Mouse (Mus musculus) hindbrain, postnatal 0 days (tissue): ENCODE data around the gene Pkhd1. TPM values are rescaled to one million over a fixed set of nuclear protein-coding genes. Genes with fewer than 3 reads are reported as not detected.

Source experiments
- ATAC-seq: fragments of 200-750 bp; cut with Nextera tagmentation; 2 replicates; pipeline ENCODE4 v1.8.0; 2017; ENCODE audit warnings: mild to moderate bottlenecking, moderate TSS enrichment, moderate library complexity
- DNase-seq: peaks from one replicate; pipeline ENCODE4 v3.0.0-alpha.2; 2015; ENCODE audit warnings: low spot score
- H3K27ac ChIP-seq: fragments of 300-500 bp; sonication (generic); 2 replicates; pipeline ENCODE4 v1.5.1; 2014; ENCODE audit warnings: mild to moderate bottlenecking
- H3K27me3 ChIP-seq: fragments of 300-500 bp; sonication (generic); 2 replicates; pipeline ENCODE4 v1.6.1; 2014; ENCODE audit warnings: low read length, mixed read lengths; ENCODE audit not compliant: insufficient read depth
- H3K36me3 ChIP-seq: fragments of 300-500 bp; sonication (generic); 2 replicates; pipeline ENCODE4 v1.6.1; 2014; ENCODE audit warnings: low read length, mixed read lengths; ENCODE audit not compliant: insufficient read depth
- H3K4me1 ChIP-seq: fragments of 300-500 bp; sonication (generic); 2 replicates; pipeline ENCODE4 v1.6.1; 2014; ENCODE audit warnings: antibody characterized with exemption, low read length, mixed read lengths; ENCODE audit not compliant: insufficient read depth
- H3K4me2 ChIP-seq: fragments of 300-500 bp; sonication (generic); 2 replicates; pipeline ENCODE4 v1.6.1; 2014; ENCODE audit warnings: low read depth, mild to moderate bottlenecking, low read length, moderate library complexity, mixed read lengths
- H3K4me3 ChIP-seq: fragments of 300-500 bp; sonication (generic); 2 replicates; pipeline ENCODE4 v1.5.1; 2014; ENCODE audit warnings: low read length
- H3K9ac ChIP-seq: fragments of 300-500 bp; sonication (generic); replicated peaks from 2 replicates; pipeline ENCODE4 v1.6.1; 2014; ENCODE audit warnings: mild to moderate bottlenecking, low read length, moderate library complexity, mixed read lengths
- H3K9me3 ChIP-seq: fragments of 300-500 bp; sonication (generic); 2 replicates; pipeline ENCODE4 v1.6.1; 2016; ENCODE audit warnings: low read length, mixed read lengths
- CTCF ChIP-seq: IDR thresholded peaks from 2 replicates; pipeline ENCODE4 v1.5.1; 2016; ENCODE audit warnings: antibody characterized with exemption, control low read depth, low read depth
- WGBS: fragments of 180-500 bp; shearing (Covaris S2); extraction: QIAGEN DNeasy Blood & Tissue Kit; methylation state at CpG from one replicate; pipeline ENCODE4 v1.1.7; 2014; 5-methylcytosine and 5-hydroxymethylcytosine counted together
- polyA plus RNA-seq: library from polyadenylated mRNA; unstranded; fragments of >200 nt; fragmentation: Nextera tagmentation; extraction: Ambion mirVana; gene quantifications from 2 replicates; pipeline ENCODE4 v1.2.1, GENCODE M21; 2015
- total RNA-seq: library from RNA; depleted of rRNA; stranded (reverse); fragments of >200 nt; gene quantifications from 2 replicates; pipeline ENCODE4 v1.2.3, GENCODE M21; 2014; rRNA removed

Gene Pkhd1
- total RNA-seq (0.14 TPM in 1 of 2 replicates, not detected in the other), polyA plus RNA-seq (0.09 TPM in 1 of 2 replicates, not detected in the other)

GRCm38 (mm10) chr1:20617849-20618530 lies at the start of gene Pkhd1:
Gene Pkhd1, minus strand, starts transcription at chr1:20618064.
- no peaks in the 10 kb centered on the region for H3K36me3 ChIP-seq
- H3K4me2 ChIP-seq, result no peak within 1 kb of the TSS
- no peaks in the 10 kb centered on the region for H3K27me3 ChIP-seq
- TF ChIP-seq CTCF, result no peak
- no peak for ATAC-seq
- DNase-seq, result no peak
- H3K9me3 ChIP-seq, result no peaks in the 10 kb centered on the region
- no peak within 1 kb of the TSS for H3K27ac ChIP-seq
- no peak within 1 kb of the TSS for H3K9ac ChIP-seq
- no peaks in the 10 kb centered on the region for H3K4me1 ChIP-seq
- H3K4me3 ChIP-seq, result no peak within 1 kb of the TSS
- 79% methylated on average over 10 of the region's 10 CpGs for WGBS

GRCm38 (mm10) chr1:20667567-20667966 lies 49.7 kb upstream of the Pkhd1 start:
- Histone ChIP-seq H3K36me3 (no peaks in the 10 kb centered on the region), H3K27ac (no peak overlapping the region), H3K9me3 (no peaks in the 10 kb centered on the region), H3K27me3 (no peaks in the 10 kb centered on the region), H3K4me1 (no peaks in the 10 kb centered on the region), H3K4me2 (no peak overlapping the region), H3K4me3 (no peak overlapping the region), H3K9ac (no peak overlapping the region)
- 0 out of 2 replicates have a peak, but pooled peaks have one; percentile 43 for ATAC-seq
- WGBS, result 71% methylated on average over 7 of the region's 7 CpGs
- no peak for TF ChIP-seq CTCF
- DNase-seq, result no peak

- WGBS, result 88% methylated on average over 2 of the region's 2 CpGs
- no peak for TF ChIP-seq CTCF
Measured at GRCm38 (mm10) chr1:20666233-20666632, 48.4 kb upstream of the Pkhd1 start.

DNA sequence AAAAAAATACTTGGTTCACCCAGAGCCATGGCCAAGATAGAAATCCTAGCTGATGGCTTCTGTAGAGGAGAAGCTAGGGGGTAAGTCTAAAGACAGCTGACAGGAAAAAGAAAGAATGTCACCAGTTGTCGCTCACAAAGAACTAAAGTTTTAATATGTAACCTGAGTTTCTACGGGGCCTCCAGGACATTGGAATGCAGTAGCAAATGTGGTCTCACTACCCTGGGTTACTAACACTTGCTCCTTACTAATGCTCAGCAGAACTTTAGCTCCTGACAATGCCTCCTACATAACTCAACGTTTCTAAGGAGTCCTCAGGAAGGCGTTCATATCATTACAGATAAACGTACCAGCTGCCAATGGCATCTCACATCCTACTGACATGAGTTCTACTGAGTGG lies 37.2 kb upstream of the Pkhd1 start:
- H3K36me3 ChIP-seq, result no peaks in the 10 kb centered on the region
- H3K27ac ChIP-seq, result no peak overlapping the region
- TF ChIP-seq CTCF, result no peak
- no peak overlapping the region for H3K9ac ChIP-seq
- ATAC-seq, result no peak
- no peak overlapping the region for H3K4me3 ChIP-seq
- no peaks in the 10 kb centered on the region for H3K27me3 ChIP-seq
- H3K4me2 ChIP-seq, result no peak overlapping the region
- H3K9me3 ChIP-seq, result no peaks in the 10 kb centered on the region
- WGBS, result 63% methylated on average over 5 of the region's 5 CpGs
- H3K4me1 ChIP-seq, result no peaks in the 10 kb centered on the region
- no peak for DNase-seq

More at GRCm38 (mm10) chr1:20666233-20666632, 48.4 kb upstream of the Pkhd1 start:
- Histone ChIP-seq H3K4me1 (no peaks in the 10 kb centered on the region), H3K27ac (no peak overlapping the region), H3K9me3 (no peaks in the 10 kb centered on the region), H3K36me3 (no peaks in the 10 kb centered on the region), H3K4me3 (no peak overlapping the region), H3K9ac (no peak overlapping the region), H3K27me3 (no peaks in the 10 kb centered on the region), H3K4me2 (no peak overlapping the region)
- ATAC-seq (no peak), DNase-seq (no peak)

DNA sequence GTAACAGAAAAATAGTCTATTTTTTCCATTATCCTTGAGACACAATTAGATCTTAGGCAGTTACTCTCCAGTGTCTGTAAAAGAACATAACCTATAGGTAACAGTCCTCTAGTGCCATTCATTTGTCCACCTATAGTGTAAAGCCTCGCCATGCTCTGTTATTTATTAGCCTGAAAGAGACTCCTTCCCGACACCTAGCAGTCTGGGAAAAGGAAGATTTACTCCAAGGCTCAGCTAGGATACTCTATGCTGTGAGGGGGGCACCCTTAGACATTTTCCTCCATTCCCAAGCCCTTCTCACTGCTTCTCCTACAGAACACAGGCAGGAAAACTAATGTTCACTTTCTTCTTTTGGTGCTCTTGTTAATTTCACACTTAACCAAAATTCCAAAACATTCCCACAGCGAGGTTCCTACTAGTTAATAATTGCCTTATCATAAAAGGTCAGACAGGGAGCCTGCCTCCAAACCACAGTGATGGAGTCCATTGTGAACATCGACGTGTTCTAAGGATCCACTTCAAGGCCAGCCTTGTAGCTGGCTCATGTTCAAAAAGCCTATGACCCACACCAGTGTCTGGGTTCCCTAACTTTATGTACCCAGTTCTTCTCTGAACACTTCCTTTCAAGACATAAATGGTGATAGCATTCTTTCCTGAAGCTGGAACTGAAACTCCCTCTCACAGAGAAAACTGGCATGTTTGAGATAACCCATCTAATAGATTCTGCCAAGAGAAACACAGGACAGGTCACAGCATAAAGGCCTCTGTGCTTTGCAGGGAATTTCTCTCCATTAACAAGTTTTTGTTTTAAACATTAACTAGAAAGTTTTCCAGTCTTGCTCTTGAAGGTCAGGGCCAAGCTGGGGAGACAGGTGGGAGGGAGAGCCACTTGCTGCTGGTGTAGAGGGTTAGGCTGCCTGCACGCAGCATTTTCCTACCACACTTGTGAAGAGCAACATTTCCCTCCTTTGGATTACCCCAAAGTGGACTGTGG lies 35.9 kb upstream of the Pkhd1 start:
- WGBS, result 74% methylated on average over 6 of the region's 6 CpGs
- H3K36me3 ChIP-seq, result no peaks in the 10 kb centered on the region
- no peaks in the 10 kb centered on the region for H3K9me3 ChIP-seq

GRCm38 (mm10) chr1:20634856-20635255 lies 17.0 kb upstream of the Pkhd1 start:
- WGBS, result 93% methylated on average over 2 of the region's 2 CpGs
- H3K27ac ChIP-seq, result no peak overlapping the region

More for the DNA sequence above, 35.9 kb upstream of the Pkhd1 start:
- H3K9ac ChIP-seq, result no peak overlapping the region
- H3K27ac ChIP-seq, result no peak overlapping the region
- H3K4me1 ChIP-seq, result no peaks in the 10 kb centered on the region
- H3K27me3 ChIP-seq, result no peaks in the 10 kb centered on the region
- TF ChIP-seq CTCF, result no peak
- no peak for ATAC-seq
- no peak for DNase-seq
- H3K4me3 ChIP-seq, result no peak overlapping the region
- no peak overlapping the region for H3K4me2 ChIP-seq

More at GRCm38 (mm10) chr1:20634856-20635255, 17.0 kb upstream of the Pkhd1 start:
- Histone ChIP-seq H3K4me2 (no peak overlapping the region), H3K9ac (no peak overlapping the region), H3K27me3 (no peaks in the 10 kb centered on the region), H3K4me1 (no peaks in the 10 kb centered on the region), H3K9me3 (no peaks in the 10 kb centered on the region), H3K36me3 (no peaks in the 10 kb centered on the region), H3K4me3 (no peak overlapping the region)
- no peak for ATAC-seq
- DNase-seq, result no peak
- no peak for TF ChIP-seq CTCF
